Mouse (Mus musculus) embryonic fibroblast, embryonic 13.5 days (primary cell): ENCODE data around the gene Arpp21.

Experiments used
- CTCF ChIP-seq: IDR thresholded peaks from 2 replicates; pipeline ENCODE4 v1.5.1; 2011; ENCODE audit warnings: mild to moderate bottlenecking, control low read depth, low read length, moderate library complexity, borderline replicate concordance; ENCODE audit not compliant: insufficient read depth
- POLR2A ChIP-seq: IDR thresholded peaks from 2 replicates; pipeline ENCODE4 v1.6.1; 2011; ENCODE audit warnings: low read depth, mild to moderate bottlenecking, control low read depth, low read length, moderate library complexity

- TF ChIP-seq POLR2A (no peak), CTCF (no peak)
Measured at GRCm38 (mm10) chr9:112023111-112023510, 212.6 kb downstream of the Arpp21 start.
